Mouse (Mus musculus) CD4-positive naive resting alpha-beta T cell, adult 76 days (primary cell): ENCODE measurements around the gene Rsad1. TPM values are rescaled to one million over a fixed set of nuclear protein-coding genes. Genes with fewer than 3 reads are reported as not detected.

ENCODE experiments used
- total RNA-seq: library from RNA; stranded (reverse); gene quantifications from one replicate; pipeline ENCODE4 v1.2.4, GENCODE M21; 2023

Gene Rsad1
- total RNA-seq = 4.3 TPM

DNA sequence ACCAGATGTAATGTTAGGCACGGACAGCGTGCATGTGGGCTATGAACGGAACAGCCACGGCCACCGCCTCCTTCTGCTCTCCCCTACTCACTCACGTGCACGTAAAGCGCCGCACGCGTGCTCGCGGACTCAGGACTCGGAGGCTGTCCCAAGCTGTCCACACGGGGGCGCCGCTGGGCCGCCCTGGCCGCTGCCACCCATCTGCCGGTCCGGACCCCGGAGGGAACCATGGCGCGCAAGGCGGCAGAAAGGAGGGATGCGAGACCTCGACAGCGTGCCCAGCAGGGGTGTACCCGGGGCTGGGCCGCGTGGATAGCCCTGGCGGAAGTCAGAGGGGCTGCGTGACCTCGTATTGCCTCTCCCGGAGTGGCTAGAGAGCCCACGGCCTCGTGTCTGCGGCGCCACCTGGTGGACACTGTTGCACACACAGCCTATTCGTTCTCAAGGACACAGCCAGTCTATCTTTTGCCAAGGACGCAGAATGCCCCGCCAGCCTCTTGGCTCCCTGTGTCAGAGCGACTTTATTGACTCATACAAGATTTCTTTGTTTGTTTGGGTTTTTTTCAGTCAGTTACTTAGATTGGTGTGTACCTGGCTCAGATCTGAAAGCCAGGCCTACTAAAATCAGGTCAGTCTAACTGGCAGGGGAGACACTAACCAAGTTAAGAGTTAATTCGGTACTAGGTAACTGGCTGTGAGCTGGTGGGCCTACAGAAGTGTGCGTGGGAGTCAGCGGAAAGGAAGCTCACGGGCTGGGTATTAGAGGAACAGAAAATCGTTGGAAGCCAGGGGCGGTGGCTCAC, at the start of gene Rsad1:
Gene Rsad1, minus strand, starts transcription at position 368 of the 803 bp plus-strand sequence.

DNA sequence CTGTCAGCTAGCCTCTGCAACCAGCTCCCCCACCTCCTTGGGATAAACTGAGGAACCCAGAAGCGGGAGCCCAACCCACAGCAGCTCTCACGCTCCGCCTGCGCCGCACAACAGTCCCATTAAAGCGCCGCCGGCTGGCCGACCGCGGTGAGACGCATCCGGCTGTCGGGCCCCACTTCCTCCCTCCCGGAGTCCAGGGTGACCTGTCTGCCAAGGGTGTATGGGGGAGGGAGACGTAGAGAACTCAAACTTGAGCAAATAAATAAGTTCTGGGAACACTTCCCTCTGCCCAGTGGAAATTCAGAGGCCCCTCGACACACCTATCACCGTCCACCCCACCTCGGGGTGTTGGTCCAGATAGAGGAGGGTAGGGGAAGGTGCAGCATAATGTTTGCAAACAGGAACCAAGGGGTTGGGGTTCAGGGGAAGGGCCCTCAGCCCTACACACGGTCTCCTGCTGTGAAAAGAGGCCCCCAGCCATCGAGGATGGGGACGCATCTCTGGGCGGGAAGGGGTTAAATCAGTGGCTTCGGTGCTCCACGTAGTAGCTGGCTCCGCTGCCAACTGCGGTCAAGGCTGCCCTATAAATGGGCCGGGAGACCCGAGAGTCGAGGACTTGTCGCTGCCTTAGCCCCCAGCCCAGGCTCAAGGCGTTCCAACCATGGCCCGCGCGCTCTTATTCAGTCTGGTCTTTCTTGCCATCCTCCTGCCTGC, 15.5 kb upstream of the Rsad1 start, which contains the start of gene Chad:
Gene Chad, plus strand, starts transcription at position 611 of the 714 bp plus-strand sequence.

DNA sequence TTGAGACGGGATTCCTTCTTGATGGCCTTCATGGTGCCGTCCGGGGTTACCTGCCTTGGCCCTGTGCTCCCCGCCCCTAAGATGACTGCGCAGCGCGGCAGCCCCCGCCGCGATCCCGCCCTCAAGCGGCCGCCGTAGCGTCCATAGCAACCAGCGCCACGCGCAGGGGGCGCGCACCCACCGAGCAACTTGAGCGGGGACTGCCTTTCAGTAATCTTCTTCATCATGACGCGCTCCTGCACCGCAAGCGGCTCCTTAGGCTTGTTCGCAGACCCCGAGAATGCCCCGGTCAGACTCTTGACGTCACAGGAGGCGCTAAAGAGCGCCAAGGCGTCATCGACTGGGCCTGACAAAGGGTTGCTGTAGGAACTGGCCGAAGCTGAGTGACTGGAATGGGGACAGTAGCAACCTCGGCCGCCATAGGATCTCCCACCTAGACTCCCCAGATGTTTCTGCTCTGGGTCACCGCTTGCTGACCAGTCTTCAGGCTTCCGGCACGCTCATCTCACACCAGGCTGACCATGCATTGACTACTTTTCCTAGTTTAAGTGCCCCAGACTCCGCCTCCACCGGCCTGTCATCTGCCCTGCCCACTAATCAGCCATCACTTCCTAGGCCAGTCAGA, 27.7 kb downstream of the Rsad1 start, which contains the start of gene Mycbpap:
Gene Mycbpap, minus strand, starts transcription at position 524 of the 625 bp plus-strand sequence.

DNA sequence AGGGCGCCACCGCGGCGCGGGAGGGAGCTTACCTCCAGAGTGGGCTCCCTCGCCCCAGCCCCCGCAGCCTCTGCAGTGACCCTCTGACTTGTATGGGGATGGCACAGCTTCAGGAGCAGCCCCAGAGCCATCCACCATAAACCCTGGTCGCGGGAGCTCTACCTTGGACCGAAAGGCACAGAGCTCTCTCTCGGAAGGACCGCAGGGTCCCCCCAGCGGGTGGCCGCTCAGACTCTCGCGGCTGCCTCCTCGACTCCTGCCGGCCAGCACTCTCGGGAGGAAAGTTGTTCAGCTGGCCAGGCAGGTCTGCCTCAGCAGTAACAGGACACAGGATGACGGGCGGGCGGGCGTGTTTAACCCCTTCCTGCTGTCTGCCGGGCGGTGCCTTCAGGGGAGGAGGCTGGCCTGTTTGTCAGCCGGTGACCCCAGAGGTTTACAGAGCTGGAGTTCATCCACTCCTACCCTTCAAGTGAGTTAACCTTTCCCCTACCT, 49.3 kb downstream of the Rsad1 start, which contains the start of gene Epn3:
Gene Epn3, minus strand, starts transcription at position 314 of the 492 bp plus-strand sequence.

Other genes starting within 250 kb of the Rsad1 start
- 134 TPM for gene Luc7l3, start 227.3 kb downstream of the Rsad1 start, total RNA-seq
- gene Ankrd40, start 221.3 kb downstream of the Rsad1 start, total RNA-seq = 53.2 TPM
- gene Abcc3, start 156.3 kb downstream of the Rsad1 start, total RNA-seq = 2.8 TPM
- gene Cacna1g, start 75.1 kb downstream of the Rsad1 start, total RNA-seq = not detected
- not detected for gene Spata20, start 63.1 kb downstream of the Rsad1 start, total RNA-seq
- not detected for gene Epn3, start 49.3 kb downstream of the Rsad1 start, total RNA-seq
- not detected for gene Mycbpap, start 27.5 kb downstream of the Rsad1 start, total RNA-seq
- not detected for gene Chad, start 15.8 kb upstream of the Rsad1 start, total RNA-seq
- gene Acsf2, start 52.6 kb upstream of the Rsad1 start, total RNA-seq = 16.8 TPM
- 54.0 TPM for gene Lrrc59, start 80.5 kb upstream of the Rsad1 start, total RNA-seq
- gene Mrpl27, start 104.5 kb upstream of the Rsad1 start, total RNA-seq = 22.6 TPM
- 1.5 TPM for gene Eme1, start 104.7 kb upstream of the Rsad1 start, total RNA-seq
- 48.9 TPM for gene Xylt2, start 128.3 kb upstream of the Rsad1 start, total RNA-seq
- not detected for gene Gm11541, start 155.2 kb upstream of the Rsad1 start, total RNA-seq
- not detected for gene Cdc34b, start 192.5 kb upstream of the Rsad1 start, total RNA-seq
- not detected for gene Tmem92, start 233.4 kb upstream of the Rsad1 start, total RNA-seq